Mouse (Mus musculus) heart, postnatal 4 days (tissue): ENCODE results near the gene Gm38394. TPM values are rescaled to one million over a fixed set of nuclear protein-coding genes. Genes with fewer than 3 reads are reported as not detected.
"Not testable (repeated sequence)": the region's sequence is repeated elsewhere in the genome, so short reads cannot be mapped to it uniquely, and the experiment has no call there.

Experiments
- DNase-seq: peaks from one replicate; pipeline ENCODE4 v3.0.0; 2021
- total RNA-seq, 2 experiments: library from RNA; stranded (reverse); gene quantifications; 2 replicates each; pipeline ENCODE4 v1.2.3; 2021

Gm38394 gene
- 10 to 100 TPM; 37.3 to 40.5 TPM for total RNA-seq

DNA sequence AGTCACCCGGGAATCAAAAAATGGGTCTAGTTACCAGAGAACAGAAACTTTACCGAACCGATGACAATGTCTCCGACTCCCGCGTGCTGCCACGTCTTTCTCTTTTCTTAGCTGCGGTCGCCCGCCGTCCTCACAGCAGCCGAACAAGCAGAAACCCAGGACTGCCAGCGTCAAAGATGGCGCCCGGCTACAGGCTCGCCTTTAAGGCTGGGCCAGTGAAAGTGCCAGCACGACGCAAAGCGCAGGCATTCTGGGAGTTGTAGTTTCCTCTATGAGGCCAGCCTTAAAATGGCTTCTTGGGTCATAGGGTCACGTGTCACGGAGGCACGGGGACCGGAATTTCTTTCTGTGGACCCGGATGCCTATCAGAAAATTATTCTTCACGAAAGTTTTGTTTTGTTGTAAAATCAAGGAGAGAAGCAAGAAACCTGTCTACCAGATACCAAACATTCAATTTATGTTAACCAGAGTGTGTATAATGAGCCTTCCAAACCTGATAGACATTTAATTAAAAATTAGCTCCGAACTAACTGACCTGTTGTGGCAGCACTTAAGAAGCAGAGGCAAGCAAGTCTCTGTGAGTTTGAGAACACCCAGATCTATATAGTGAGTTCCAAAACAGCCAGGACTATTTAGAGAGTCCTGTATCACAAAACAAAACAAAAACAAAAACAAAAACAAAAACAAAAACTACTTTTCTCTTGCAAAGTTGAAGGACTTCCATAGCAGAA, at the start of gene Gm38394:
Gm38394 (minus strand) TSS at position 116 of the 731 bp plus-strand sequence.
- DNase-seq = peak; percentile 93

DNA sequence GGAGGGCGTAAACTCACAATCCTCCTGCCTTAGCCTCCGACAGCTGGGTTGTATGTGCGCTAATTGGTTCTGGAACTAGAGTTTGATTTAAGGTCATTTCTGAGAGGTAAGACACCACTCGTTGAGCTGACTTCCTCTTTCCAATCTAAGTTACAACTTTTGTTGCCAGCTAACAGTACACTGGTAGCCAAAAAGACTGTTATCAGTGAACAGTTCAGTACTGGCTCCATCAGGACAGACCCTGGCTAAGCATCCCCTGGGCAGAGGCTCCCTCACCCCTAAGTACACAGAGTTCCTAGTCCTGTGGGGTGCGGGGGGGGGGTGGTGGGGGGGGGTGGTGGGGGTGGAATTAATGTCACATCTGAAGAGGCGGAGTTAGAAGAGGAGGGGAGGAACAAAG, 49.8 kb upstream of the Gm38394 start:
- DNase-seq = no peak

DNA sequence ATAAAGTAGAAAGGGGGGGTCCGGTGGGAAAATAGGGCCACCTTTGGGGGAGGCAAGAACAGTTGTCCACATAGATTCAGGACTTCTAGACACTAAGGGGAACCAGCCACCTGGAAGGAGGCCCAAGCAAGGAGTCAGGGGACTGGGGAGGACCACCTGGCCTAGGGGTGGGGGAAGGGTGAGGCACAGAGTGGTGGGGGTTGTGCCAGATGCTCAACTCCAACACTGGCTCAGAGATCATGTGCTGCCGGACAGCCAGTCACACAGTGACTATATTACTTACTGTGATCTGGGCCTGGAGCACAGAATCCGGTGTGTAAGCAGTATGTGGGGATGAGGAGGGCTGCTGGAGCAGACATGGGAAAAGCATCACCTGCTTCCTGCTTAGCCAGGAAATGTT, 48.2 kb upstream of the Gm38394 start:
- no peak for DNase-seq

DNA sequence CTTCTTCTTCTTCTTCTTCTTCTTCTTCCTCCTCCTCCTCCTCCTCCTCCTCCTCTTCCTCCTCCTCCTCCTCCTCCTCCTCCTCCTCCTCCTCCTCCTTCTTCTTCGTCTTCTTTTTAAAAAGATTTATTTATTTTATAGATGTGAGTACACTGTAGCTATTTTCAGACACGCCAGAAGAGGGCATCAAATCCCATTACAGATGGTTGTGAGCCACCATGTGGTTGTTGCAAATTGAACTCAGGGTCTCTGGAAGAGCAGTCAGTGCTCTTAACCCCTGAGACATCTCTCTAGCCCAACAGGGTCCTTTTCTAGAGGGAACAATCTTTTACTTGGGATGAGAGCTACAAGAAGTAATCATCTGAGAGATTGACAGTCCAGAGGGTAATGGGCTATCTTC, 40.7 kb upstream of the Gm38394 start:
- DNase-seq = peak; percentile 23

DNA sequence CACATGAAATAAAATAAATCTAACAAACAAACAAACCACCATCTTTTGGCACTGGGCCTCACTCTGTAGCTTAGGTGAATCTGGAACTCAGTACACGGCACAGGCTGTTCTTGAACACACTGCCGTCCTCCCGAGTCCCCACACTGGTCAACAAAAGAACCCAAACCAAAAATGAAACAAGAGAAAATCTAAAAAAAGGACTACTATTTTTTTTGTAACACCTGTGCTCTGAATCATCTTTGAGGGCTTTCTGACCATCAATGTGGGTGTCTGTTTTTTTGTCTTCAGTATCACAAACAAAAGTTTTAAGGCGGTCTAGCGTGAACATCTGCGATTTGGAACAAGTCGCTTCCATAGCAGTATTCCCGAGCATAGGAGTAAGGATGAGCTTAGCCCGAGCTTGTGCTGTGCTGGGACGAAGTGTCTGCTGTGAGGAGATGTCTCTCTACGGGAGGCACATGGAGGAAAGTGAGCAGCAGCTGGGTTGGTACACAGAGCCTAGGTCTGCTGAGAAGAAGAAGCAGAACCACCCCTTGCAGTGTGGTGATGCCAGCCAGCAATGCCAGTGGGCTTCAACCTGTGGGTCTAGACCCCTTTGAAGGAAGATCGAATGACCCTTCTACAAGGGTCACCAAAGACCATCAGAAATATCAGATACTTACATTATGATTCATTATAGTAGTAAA, 37.0 kb upstream of the Gm38394 start:
- no peak for DNase-seq

DNA sequence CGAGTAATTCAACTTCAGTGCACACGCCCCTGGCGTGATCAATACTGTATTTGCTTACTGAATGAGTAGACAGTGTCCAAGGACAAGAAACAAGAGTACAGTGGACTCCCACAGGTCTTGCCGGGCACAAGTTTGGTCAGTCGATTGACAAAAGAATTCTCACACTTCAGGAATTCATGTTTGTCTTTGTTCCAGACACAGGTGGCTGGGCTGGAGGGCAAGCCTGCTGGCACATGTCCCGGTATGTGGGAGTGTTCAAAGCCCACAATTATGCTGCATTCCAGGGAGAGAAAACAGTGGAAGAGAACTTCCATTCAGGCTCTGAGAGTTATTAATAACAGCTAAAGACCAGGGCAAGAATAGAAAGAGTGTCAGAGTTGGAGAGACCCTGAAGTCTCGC, 34.8 kb upstream of the Gm38394 start:
- DNase-seq = peak; percentile 80

DNA sequence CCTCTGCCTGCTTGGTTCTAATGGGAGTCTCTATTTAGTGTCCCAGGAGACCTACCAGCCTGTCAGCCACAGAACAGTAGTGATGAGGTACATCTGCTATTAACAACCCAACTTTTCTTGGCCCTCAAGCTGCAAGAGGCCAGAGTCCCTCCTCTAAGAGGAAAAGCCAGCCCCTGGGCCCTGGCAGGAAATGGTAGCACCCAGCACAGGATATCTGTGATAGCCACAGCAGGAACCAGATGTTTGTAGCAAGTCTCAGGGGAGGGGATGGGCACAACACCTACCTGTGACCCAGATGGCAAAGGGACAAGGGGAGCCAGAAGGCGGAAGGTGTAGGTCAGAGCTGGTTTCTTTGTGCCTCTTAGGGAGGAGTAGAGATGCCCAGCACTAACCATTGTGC, 33.8 kb upstream of the Gm38394 start:
- peak; percentile 24 for DNase-seq

DNA sequence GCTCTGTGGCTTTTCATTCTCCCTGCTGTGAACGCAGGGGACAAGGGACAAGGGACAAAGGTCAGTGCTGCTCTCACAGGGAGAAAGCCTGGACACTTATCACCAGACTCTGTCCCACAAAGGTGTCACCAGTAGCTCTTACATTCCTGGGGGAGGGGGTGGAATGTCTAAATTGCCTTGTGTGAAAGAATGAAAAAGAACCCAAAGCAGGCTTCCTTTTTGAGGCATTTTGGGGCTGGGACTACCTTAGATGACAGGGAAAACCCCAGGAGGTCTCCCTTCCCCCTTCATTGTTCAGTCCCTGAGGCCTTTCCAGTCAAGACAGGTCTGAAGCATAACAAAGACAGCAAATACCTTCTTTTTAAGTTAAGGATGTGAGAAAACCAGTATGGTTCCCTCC, 33.2 kb upstream of the Gm38394 start:
- no peak for DNase-seq

DNA sequence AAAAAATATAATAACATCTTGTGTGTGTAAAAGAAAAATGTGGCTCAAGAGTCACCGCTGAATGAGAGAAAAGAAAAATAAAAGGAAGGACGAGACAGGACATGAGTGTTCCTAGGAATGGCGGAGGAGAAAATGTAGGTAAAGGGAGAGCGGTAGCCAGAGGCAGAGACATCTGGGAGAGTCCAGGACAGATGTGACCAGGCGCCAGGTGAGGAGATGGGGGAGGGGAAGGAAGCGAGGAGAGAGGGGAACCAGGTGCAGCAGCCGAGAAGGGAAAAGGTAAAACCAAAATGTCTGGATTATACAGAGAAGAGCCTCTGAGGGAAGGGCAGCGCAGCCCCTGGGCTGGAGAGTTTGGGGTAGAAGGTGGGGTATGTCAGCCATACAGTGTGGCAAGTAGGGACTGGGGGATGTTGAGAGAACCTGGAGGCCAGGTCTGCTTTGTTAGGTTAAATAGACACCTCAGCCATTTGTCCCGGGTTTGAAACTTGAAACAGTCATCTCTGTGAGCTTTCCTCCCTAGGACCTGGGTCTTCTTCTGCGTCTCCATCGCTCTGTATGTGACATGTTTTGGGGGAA, 32.5 kb upstream of the Gm38394 start:
- no peak for DNase-seq

DNA sequence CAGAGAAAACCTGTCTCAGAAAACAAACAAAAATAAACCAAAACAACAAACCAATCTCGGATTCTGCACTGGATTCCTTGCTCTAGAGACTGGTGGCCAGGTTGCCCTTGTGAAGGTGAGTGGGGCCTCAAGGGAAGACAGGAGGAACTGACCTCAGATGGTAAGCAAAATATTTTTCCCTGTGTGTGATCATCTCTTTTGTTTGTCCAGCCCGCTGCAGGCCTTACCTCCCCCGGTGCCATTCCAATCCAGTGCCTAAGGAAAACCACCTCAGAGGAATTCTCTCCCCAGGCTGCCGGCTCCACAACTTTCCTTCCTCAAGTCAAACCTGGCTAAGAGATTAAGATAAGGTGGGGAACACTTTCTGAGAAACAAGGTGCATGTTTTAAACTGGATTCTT, 31.1 kb upstream of the Gm38394 start:
- DNase-seq = no peak

DNA sequence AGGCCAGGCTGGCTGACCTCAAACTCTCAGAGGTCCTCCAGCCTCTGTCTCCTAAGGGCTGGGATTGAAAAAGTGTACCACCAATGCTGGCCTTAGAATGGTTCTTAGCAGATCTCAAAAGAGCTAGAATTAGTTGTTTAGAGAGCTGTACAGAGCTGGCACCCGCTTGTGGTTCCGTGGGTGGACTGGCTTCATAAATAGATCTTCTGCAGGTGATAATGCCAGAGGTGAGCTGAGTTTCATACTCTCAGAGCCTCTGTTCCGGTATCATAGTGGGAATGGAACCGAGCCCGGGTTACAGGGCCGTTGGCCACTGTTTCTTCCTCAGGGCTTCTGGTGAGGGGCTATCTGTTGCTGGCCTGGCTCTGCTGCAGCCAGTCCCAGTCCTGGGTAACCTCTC, 29.9 kb upstream of the Gm38394 start:
- no peak for DNase-seq

DNA sequence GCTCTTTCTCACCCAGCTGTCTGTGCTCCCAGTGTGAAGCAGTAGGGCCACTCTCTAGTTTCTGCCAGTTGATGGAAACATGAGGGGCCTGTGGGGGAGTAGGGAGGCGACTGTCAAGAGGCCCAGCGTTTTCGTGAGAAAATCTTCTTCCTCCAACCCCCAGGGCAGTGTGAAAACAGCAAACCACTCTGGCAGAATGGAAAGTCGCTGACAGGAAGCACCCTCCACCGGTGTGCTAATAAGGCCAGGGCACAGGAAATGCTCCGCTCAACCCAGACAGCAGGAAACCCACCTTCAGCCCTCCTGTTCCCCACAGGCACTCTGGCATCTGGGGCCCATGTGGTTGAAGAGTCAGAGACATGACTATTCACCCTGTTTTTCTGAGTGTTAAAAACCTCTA, 28.8 kb upstream of the Gm38394 start, which contains the start of gene Lax1:
Lax1 (minus strand) TSS at position 212 of the 400 bp plus-strand sequence.
- DNase-seq = no peak

DNA sequence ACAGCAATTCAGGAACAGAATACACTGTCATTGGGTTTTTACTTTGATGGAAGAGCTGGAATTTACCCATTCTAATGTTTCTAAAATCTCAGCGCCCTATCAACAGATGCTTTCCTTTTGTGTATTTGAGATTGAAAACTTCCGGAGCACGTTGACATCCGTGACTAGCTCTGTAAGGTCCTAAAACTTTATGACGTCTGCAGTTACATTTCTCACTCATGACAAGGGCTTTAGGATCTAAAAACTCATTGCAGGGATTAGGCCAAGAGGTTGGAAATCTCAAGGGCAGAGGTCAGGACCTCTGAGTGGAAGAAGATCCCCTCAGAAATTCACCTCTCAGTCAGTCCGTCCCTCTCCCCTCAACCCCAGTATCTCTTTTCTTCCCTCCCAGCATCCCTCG, 27.2 kb upstream of the Gm38394 start:
- DNase-seq = no peak

DNA sequence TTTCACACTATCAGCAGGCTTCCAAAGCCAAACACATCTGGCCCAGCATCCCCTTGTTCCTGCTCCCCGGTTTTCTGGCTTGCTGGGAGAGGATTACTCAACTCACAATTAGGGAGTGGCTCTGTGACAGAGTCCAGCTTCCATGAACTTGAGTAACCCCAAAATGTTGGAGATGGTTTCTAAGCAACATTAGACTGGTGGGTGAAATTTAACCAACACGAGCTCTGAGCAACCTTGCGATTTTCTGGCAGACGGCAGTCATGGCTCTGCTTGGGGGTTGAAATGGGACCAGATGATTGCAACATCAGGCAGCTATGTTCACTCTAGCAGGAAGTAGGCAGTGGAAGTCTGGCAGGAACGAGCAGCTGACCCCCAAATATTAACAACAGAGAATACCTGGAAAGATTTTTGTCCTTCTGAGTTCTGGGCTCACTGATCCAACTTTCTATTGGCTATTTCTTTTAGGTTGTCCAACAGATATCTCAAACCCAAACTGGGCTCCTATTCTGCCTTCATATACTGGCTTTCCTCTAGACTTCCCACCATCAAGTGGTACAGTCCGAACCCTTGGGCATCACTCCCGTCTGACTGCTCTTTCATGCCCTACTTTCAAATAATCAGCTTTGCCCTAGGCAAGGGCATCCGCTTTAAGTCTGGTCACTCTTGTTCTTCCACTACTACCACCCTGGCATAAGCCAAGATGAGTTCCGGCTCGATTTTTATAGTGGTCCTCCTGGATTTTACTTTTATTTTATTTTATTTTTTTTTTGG, 24.8 kb upstream of the Gm38394 start:
- DNase-seq = peak; percentile 38

DNA sequence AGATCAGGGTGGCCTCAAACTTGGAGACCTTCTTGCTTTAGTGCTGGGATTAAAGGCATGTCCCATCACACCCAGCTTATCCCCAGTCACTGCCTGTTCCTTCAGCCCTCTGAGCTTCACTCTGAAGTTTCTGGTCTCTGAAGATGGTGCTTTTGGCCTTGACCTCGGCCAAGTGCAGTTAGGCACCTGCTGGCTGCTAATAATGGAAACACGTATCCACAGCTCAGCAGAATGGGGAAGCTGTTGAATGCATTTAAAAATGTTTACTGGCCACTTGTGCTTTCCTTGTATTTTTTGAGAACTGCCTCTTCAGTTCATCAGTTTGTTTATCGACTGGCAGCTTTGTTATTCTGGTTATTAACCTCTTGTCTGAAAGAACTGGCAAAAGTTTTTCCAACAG, 10.7 kb upstream of the Gm38394 start:
- DNase-seq = no peak

DNA sequence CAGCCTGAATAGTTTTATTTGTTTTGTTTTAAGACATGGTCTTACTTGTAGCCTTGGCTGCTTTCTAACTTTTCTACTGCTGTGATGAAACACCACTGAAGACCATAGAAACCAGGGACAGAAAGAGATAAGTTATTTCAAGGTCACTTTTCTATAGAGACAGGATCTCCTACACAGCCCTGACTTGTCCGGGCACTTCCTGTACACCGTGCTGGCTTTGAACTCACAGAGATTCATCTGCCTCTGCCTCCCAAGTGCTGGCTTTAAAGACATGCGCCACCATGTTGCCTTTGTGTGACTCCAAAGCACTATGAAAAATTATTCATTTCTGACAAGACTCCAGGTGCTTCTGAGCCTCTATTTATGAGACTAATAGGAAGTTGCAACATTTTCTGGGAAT, 10.1 kb upstream of the Gm38394 start:
- DNase-seq = no peak

DNA sequence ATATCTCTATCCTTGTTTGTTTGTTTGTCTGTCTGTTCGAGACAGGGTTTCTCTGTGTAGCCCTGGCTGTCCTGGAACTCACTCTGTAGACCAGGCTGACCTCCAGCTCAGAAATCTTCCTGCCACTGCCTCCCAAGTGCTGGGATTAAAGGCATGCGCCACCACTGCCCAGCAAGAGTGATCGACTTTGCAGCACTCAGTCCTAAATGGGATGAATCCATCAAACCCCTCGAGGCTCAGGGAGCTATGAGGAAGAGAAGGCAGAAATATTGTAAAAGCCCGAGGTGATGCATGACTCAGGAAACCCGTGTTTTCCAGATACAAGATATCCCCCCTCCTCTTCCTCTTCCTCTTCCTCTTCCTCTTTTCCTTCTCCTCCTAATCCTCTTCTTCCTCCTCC, 9.7 kb upstream of the Gm38394 start:
- DNase-seq = no peak

DNA sequence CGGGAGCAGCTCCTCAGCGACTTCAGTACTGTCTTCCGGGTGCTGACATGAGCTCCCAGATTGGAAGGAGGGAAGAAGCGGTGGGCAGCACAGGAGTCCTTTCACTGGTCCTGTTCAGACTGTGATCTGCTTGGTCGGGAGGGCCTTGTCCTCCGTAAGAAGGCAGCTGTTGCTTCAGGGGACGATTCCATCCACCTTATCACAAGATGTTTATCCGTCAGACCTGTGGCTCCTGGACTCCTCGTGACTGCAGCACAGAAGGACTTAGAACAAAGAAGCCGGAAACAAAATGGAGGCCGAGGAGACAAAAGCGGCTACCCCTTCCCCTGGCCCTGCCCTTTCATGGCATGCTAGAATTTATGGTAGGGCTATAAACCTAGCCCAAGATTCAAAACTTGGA, 9.1 kb upstream of the Gm38394 start:
- DNase-seq = no peak

DNA sequence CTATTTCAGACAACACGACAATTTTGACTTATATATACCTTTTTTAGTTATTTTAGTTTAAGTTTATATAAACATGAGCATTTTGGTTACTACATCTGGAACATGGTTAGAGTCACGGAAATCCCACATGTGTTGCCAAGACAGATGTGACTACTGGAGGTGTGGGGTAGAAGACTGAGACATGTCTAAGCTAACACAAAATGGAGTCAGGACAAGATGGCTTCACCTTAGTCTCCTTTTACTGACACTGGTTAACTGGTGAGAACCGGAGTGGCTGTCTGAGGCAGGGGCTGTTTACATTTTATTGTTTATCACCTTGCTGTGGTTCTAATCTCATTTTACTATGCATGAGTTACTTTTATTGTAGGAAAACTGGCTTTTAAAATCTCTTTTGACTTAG, 7.5 kb upstream of the Gm38394 start:
- no peak for DNase-seq

DNA sequence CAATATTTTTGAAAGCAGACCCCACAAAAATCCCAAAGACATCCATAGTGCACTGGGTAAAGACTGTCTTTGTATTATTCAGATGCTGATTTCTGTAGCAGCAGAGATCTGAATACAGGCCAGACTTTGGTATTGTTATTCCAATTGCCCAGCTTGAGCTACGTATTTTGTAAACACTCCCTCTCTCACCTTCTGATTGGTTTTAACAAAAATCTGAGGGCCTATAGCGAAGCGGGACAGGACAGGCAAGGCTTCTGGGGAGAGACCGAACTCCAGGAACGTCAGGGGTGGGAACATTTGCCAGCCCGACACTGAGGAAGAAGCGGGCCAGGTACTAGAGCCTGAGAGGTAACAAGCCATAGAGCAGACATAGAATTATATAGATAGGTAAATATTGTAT, 6.6 kb upstream of the Gm38394 start:
- no peak for DNase-seq

DNA sequence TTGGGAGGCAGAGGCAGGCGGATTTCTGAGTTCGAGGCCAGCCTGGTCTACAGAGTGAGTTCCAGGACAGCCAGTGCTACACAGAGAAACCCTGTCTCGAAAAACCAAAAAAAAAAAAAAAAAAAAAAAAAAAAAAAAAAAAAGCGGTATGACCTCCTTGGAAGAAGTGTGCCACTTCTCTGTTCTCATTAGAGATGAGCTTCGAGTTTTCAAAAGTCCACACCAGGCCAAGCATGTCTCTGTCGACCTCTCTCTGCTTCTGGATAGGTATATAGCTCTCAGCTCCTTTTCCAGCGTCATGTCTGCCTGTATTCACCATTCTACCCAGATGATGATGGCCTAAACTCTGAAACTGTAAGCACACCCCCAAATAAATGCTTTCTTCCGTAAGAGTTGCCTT, 4.6 kb upstream of the Gm38394 start:
- not testable (repeated sequence) for DNase-seq

DNA sequence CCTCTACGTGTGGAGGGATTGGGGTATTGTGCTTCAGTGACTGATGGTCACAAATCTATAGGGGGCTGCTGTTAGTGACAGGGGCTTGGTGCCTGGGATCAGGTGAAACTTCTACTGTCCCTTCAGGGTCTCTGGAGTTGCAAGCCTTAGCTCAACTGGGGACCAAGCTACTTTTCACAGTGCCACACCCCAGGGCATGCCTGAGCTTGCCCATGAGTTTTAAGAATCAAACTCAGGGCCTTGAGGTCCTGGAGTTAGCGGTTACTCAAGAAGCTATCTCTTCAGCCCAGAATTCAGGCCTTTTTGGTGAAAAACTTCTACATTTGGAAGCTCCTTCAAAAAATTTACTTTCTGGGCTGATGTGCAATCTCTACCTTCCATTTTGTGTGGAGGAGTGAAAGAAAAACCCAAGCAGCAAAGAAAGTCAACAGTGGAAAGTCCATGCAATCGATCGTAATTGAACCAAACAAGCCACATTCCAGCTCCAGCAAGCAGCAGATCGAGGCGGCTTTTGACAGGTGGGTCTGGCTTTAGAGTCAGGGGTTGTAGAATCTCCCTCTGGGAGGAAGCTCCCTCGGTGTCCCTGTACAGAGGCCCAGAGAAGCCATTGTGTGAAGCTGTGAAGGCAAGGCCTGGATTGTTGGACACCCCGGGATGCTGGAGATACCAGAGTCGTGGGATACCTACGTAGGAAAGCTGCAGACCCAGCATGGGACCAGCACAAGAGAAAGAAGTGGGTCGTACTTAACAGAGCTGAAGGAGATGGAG, 3.3 kb upstream of the Gm38394 start:
- no peak for DNase-seq
